Mouse (Mus musculus) ovary, adult 10 weeks (tissue): ENCODE data around the gene Gm20219. TPM values are rescaled to one million over a fixed set of nuclear protein-coding genes. Genes with fewer than 3 reads are reported as not detected.

Experiments used
- polyA plus RNA-seq: library from polyadenylated mRNA; stranded (reverse); fragments of 350-450 nt; fragmentation: Illumina TruSeq; extraction: RNeasy Lipid Tissue Mini Kit (QIAGEN cat#74804); gene quantifications from one replicate; pipeline ENCODE4 v1.2.3, GENCODE M21; 2014

Gene Gm20219
- polyA plus RNA-seq, result 0.37 TPM

GRCm38 (mm10) chr17:56554122-56554551, at the start of gene Gm20219:
Gm20219 (minus strand) TSS chr17:56554387.

GRCm38 (mm10) chr17:56584257-56585130, 30.3 kb upstream of the Gm20219 start, which contains the start of the genes Safb2 and Safb:
Safb2 (minus strand) TSS chr17:56584585.
Safb (plus strand) TSS chr17:56584825.

GRCm38 (mm10) chr17:56512310-56512709, 41.9 kb downstream of the Gm20219 start, which contains the start of gene Znrf4:
Znrf4 (minus strand) TSS chr17:56512431.

Other genes starting within 250 kb of the Gm20219 start
- 1.2 TPM for gene Kdm4b, start 228.3 kb downstream of the Gm20219 start, polyA plus RNA-seq
- gene Ptprs, start 77.9 kb downstream of the Gm20219 start, polyA plus RNA-seq, result 1.1 TPM
- not detected for gene Znrf4, start 42.0 kb downstream of the Gm20219 start, polyA plus RNA-seq
- gene Safb2, start 30.2 kb upstream of the Gm20219 start, polyA plus RNA-seq, result 27.3 TPM
- gene Safb, start 30.4 kb upstream of the Gm20219 start, polyA plus RNA-seq, result 16.4 TPM
- 2.6 TPM for gene 2410015M20Rik, start 55.4 kb upstream of the Gm20219 start, polyA plus RNA-seq
- gene Rpl36, start 59.0 kb upstream of the Gm20219 start, polyA plus RNA-seq, result not detected
- 6.8 TPM for gene Lonp1, start 72.5 kb upstream of the Gm20219 start, polyA plus RNA-seq
- gene Catsperd, start 73.8 kb upstream of the Gm20219 start, polyA plus RNA-seq, result 0.46 TPM
- gene Ranbp3, start 118.9 kb upstream of the Gm20219 start, polyA plus RNA-seq, result 0.80 TPM
- gene Ndufa11, start 163.4 kb upstream of the Gm20219 start, polyA plus RNA-seq, result not detected
- 16.3 TPM for gene Vmac, start 163.6 kb upstream of the Gm20219 start, polyA plus RNA-seq
- not detected for gene Nrtn, start 203.1 kb upstream of the Gm20219 start, polyA plus RNA-seq
- 1.1 TPM for gene Dus3l, start 210.4 kb upstream of the Gm20219 start, polyA plus RNA-seq
- not detected for gene Prr22, start 215.9 kb upstream of the Gm20219 start, polyA plus RNA-seq